Mouse (Mus musculus) frontal cortex, postnatal 25 days (tissue): ENCODE measurements around the gene Gm8265.
"Not testable (repeated sequence)": the region's sequence is repeated elsewhere in the genome, so short reads cannot be mapped to it uniquely, and the experiment has no call there.

Experiments
- DNase-seq, 2 experiments: peaks; one replicate each; pipeline ENCODE4 v3.0.0; 2022; ENCODE audit warnings: low spot score in 2 of 2

Gene Gm8265

DNA sequence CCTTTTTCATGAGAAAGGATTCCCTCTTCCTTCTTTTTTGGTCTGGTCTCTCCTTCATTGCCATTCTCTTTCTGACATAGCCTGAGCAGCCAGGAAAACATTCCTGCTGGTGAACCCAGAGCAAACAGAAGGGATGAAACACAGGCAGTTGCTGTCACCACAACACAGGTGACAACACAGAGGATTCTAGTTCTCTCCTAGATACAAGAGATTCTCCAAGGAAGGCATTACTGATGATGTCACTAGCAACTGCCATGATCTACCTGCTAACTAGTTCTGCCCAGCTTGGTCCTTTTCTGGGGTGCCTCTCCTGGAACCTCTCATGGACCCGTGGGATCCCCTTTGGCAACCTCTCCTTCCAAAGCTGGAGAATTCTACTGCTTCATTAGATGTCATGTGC lies at the start of gene Gm8265:
Gm8265 (minus strand) TSS at position 101 of the 400 bp plus-strand sequence.
- DNase-seq = not testable (repeated sequence)
